Mouse (Mus musculus): ENCODE data around the gene Ipo11.

DNA sequence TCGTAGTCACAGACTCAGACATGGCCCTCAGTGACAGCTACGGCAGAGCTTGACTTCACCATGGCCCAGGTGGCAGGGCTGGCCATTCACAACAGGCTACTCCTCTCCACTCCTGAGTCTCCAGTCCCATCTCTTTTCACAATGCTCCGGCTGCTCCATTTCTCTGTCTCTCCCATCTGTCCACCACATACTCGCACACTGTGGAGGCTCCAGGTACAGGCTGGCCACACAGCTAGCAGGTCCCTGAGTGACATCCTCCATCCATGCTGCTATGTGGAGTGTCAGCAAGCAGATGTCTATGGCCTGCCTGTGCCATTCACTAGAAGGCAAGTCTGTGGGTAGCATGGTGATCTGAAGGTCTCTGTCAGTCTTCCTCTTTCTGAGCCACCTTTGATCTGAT lies 29.5 kb downstream of the Ipo11 start:
- TF ChIP-seq CTCF (IDR thresholded peaks at IDR 0.05; ENCODE audit: control insufficient read depth, insufficient read depth, insufficient replicate concordance, low read depth, low read length) (no peak), POLR2A (IDR thresholded peaks at IDR 0.05; ENCODE audit: control insufficient read depth, low read depth, low read length) (no peak)
